Mouse (Mus musculus): Measurements from ENCODE around the gene Galns.

DNA sequence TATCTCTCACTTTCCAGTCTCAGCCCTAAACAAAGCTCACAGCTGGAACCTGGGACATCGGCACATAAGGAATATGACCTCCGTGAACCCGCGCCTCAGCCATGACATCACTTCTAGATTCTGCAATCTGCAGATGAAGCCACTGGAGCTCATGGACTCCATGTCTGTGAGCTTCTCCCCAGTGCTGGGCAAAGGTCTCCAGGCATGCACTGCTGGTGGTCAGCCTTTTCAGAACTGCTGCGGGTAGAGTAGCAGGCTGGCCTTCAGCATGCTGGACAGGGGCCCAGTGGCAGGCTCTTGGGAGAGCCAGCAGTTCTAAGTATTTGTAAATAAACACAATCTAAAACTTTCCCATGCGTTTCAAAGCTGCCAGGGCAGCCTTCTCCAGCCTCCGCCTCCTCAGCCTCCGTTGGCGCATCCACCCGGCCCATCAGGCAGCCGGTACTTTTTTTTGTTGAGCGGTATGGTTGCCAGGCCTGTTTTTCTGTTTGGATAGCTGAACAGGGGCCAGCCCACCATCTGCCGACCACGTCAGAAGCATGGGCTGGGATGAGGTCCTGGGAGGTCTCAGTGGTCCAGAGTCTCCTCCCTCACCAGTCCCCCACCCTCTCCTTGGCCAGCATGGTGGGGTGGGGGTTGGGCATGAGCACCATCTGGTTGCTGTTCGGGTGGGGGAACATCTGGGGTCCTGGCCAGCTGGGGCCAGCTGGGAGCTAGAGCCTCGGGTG, 28.4 kb upstream of the Galns start:
- TF ChIP-seq POLR2AphosphoS2 (IDR thresholded peaks at IDR 0.05; ENCODE audit: low read depth, low read length) (no peak), MAZ (IDR thresholded peaks at IDR 0.05; ENCODE audit: low read depth, low read length) (no peak), CTCF (conservative IDR thresholded peaks at IDR 0.05 in 1 of 2, IDR thresholded peaks at IDR 0.05 in 1 of 2; ENCODE audit: low read depth in 2 of 2, low read length in 2 of 2) (no peak), MAFK (IDR thresholded peaks at IDR 0.05; ENCODE audit: insufficient replicate concordance, low read length) (no peak), POLR2A (IDR thresholded peaks at IDR 0.05; ENCODE audit: low read depth, low read length) (no peak), MXI1 (IDR thresholded peaks at IDR 0.05; ENCODE audit: low read depth, low read length) (no peak)
